Mouse (Mus musculus): ENCODE results near the gene Micall1. TPM values are rescaled to one million over a fixed set of nuclear protein-coding genes. Genes with fewer than 3 reads are reported as not detected.

Micall1 gene
- total and polyA plus RNA-seq, 3 experiments: 1.7 to 8.9 (median 6.7) TPM

GRCm38 (mm10) chr15:79066276-79066675 is 42.4 kb upstream of the Micall1 start:
- TF ChIP-seq JUND (conservative IDR thresholded peaks at IDR 0.05; ENCODE audit: low read depth, low read length) (no peak), CTCF (conservative IDR thresholded peaks at IDR 0.05 in 1 of 2, IDR thresholded peaks at IDR 0.05 in 1 of 2; ENCODE audit: low read depth in 2 of 2, low read length in 2 of 2) (no peak), TCF12 (IDR thresholded peaks at IDR 0.05; ENCODE audit: low read depth, low read length) (no peak), E2F4 (IDR thresholded peaks at IDR 0.05; ENCODE audit: insufficient replicate concordance, low read depth, low read length) (no peak), MAZ (IDR thresholded peaks at IDR 0.05; ENCODE audit: low read depth, low read length) (no peak), MAX (IDR thresholded peaks at IDR 0.05; ENCODE audit: low read length) (no peak), RCOR1 (conservative IDR thresholded peaks at IDR 0.05; ENCODE audit: low read depth, low read length) (no peak), PAX5 (IDR thresholded peaks at IDR 0.05; ENCODE audit: low read length) (no peak), GABPA (IDR thresholded peaks at IDR 0.05; ENCODE audit: insufficient replicate concordance, low read depth, low read length) (no peak), ZNF384 (IDR thresholded peaks at IDR 0.05; ENCODE audit: low read depth, low read length) (no peak), MYC (IDR thresholded peaks at IDR 0.05; ENCODE audit: low read depth, low read length) (no peak), NRF1 (IDR thresholded peaks at IDR 0.05; ENCODE audit: low read depth, low read length) (no peak), USF1 (IDR thresholded peaks at IDR 0.05; ENCODE audit: low read depth, low read length) (no peak), JUN (IDR thresholded peaks at IDR 0.05; ENCODE audit: insufficient read depth, low read depth, low read length) (no peak), USF2 (conservative IDR thresholded peaks at IDR 0.05; ENCODE audit: low read depth, low read length) (no peak), ETS1 (conservative IDR thresholded peaks at IDR 0.05; ENCODE audit: low read depth, low read length) (no peak), POLR2A (IDR thresholded peaks at IDR 0.05; ENCODE audit: low read depth, low read length) (no peak), SIN3A (IDR thresholded peaks at IDR 0.05; ENCODE audit: low read length) (no peak), ZKSCAN1 (IDR thresholded peaks at IDR 0.05; ENCODE audit: borderline replicate concordance, low read depth, low read length) (no peak), MXI1 (IDR thresholded peaks at IDR 0.05; ENCODE audit: low read depth, low read length) (no peak)
- Histone ChIP-seq H3K36me3 (replicated peaks in 1 of 2; ENCODE audit: control insufficient read depth in 1 of 2, insufficient read depth in 1 of 2, low read length in 1 of 2) (no peaks in the 10 kb centered on the region), H3K9ac (ENCODE audit: insufficient read depth, low read depth) (no peak overlapping the region), H3K9me3 (replicated peaks; ENCODE audit: low read length) (peaks cover 9% of the 10 kb centered on the region), H3K4me1 (ENCODE audit: control insufficient read depth in 1 of 2, insufficient read depth in 2 of 2) (peaks cover 20 to 63% of the 10 kb centered on the region in 2 experiments), H3K27ac (ENCODE audit: insufficient read depth, low read depth) (no peak overlapping the region), H3K27me3 (replicated peaks) (no peaks in the 10 kb centered on the region), H3K79me2 (replicated peaks; ENCODE audit: control insufficient read depth, extremely low read depth, insufficient read depth, poor library complexity, severe bottlenecking) (peaks cover 12% of the 10 kb centered on the region; the same call in 1 of the 2 replicates), H3K4me2 (ENCODE audit: insufficient read depth, low read depth, poor library complexity, severe bottlenecking) (no peak overlapping the region), H3K4me3 (replicated peaks in 1 of 3; ENCODE audit: low read depth in 2 of 3, low read length in 2 of 3, poor library complexity in 1 of 3) (no peak overlapping the region)
- dilution Hi-C loops (cut with MboI; ENCODE audit: extremely low pct_ligation_motif_present, extremely low pct_unique_long_range_greater_than_20kb, low sequenced_read_pairs) (no loop called here), in situ Hi-C loops (cut with MboI; ENCODE audit: low pct_ligation_motif_present, low pct_unique_long_range_greater_than_20kb, low sequenced_read_pairs) (no loop called here)
- no peak for DNase-seq (ENCODE audit: extremely low read depth)

GRCm38 (mm10) chr15:79067631-79068030 is 41.1 kb upstream of the Micall1 start:
- no peak overlapping the region for H3K27ac ChIP-seq (ENCODE audit: insufficient read depth, low read depth)
- no peak overlapping the region for H3K4me2 ChIP-seq (ENCODE audit: insufficient read depth, low read depth, poor library complexity, severe bottlenecking)
- H3K79me2 ChIP-seq (replicated peaks; ENCODE audit: control insufficient read depth, extremely low read depth, insufficient read depth, poor library complexity, severe bottlenecking): no peaks in the 10 kb centered on the region
- peaks cover 9% of the 10 kb centered on the region for H3K9me3 ChIP-seq (replicated peaks; ENCODE audit: low read length)
- dilution Hi-C loops (cut with MboI; ENCODE audit: extremely low pct_ligation_motif_present, extremely low pct_unique_long_range_greater_than_20kb, low sequenced_read_pairs) (no loop called here), in situ Hi-C loops (cut with MboI; ENCODE audit: low pct_ligation_motif_present, low pct_unique_long_range_greater_than_20kb, low sequenced_read_pairs) (no loop called here)
- H3K27me3 ChIP-seq (replicated peaks): no peaks in the 10 kb centered on the region
- H3K36me3 ChIP-seq (replicated peaks in 1 of 2; ENCODE audit: control insufficient read depth in 1 of 2, insufficient read depth in 1 of 2, low read length in 1 of 2): no peaks in the 10 kb centered on the region
- TF ChIP-seq JUN (IDR thresholded peaks at IDR 0.05; ENCODE audit: insufficient read depth, low read depth, low read length) (peak; percentile 87), ETS1 (conservative IDR thresholded peaks at IDR 0.05; ENCODE audit: low read depth, low read length) (no peak; the same call in 1 of the 2 replicates), EP300 (IDR thresholded peaks at IDR 0.05; ENCODE audit: low read length) (peak; percentile 66), JUND (conservative IDR thresholded peaks at IDR 0.05; ENCODE audit: low read depth, low read length) (peak; percentile 92), MYC (IDR thresholded peaks at IDR 0.05; ENCODE audit: low read depth, low read length) (no peak)
- DNase-seq (ENCODE audit: extremely low read depth): no peak
- H3K4me3 ChIP-seq (replicated peaks in 1 of 3; ENCODE audit: low read depth in 2 of 3, low read length in 2 of 3, poor library complexity in 1 of 3): no peak overlapping the region
- no peak overlapping the region for H3K9ac ChIP-seq (ENCODE audit: insufficient read depth, low read depth)
- H3K4me1 ChIP-seq (ENCODE audit: control insufficient read depth in 1 of 2, insufficient read depth in 2 of 2): peaks cover 20 to 63% of the 10 kb centered on the region in 2 experiments

Data from CH12.LX (cell line).